Mouse (Mus musculus): ENCODE measurements around the gene Dnah6.

The Dnah6 gene

GRCm38 (mm10) chr6:73143403-73143802 is 78.0 kb downstream of the Dnah6 start:
- DNase-seq (ENCODE audit: low spot score), result no peak

- DNase-seq (ENCODE audit: low spot score), result no peak
These were observed 78.7 kb downstream of the Dnah6 start for GRCm38 (mm10) chr6:73142776-73143175.

DNA sequence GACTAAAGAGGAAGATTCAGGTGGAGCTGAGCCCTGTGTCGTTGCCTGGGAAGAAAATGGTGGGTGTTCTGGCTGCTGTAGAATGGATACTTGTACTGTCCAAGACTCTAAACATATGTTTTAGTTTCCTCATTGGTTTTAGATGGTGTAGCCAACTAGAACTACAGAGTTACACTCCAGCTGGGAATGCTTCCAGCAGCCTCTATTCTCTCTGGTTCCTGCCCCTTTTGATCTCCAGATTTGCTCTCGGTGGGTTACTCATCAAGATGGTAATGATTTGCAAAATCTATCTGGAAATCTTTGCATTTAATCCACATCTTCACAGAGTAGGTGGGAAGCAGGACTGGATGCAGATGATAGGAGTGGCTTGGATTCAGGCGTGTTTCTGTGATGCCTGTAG is 80.6 kb downstream of the Dnah6 start:
- DNase-seq (ENCODE audit: low spot score), result no peak

GRCm38 (mm10) chr6:73132784-73133183 is 88.7 kb downstream of the Dnah6 start:
- no peak for DNase-seq (ENCODE audit: low spot score)

- DNase-seq (ENCODE audit: low spot score), result no peak
These were observed 93.9 kb downstream of the Dnah6 start for GRCm38 (mm10) chr6:73127594-73127993.

DNA sequence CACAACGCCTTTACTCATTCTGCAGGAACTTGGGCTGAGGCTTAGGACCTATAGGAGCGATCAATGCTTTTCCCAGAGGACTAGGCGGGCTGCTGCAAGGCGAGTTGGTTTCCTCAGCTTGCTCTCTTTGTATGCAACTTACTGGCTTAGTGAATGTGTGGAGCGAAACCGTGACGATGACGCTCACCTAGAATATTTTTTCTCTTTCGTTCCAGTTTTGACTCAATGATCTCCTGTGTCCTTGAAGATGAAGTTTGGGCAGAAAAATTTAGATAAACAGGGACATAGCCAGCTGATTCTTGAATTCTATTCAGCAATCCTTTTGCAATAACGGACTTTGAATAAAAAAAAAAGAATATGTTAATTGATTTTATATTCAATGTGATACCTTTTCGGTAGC is 101.1 kb downstream of the Dnah6 start:
- DNase-seq (ENCODE audit: low spot score), result no peak

DNA sequence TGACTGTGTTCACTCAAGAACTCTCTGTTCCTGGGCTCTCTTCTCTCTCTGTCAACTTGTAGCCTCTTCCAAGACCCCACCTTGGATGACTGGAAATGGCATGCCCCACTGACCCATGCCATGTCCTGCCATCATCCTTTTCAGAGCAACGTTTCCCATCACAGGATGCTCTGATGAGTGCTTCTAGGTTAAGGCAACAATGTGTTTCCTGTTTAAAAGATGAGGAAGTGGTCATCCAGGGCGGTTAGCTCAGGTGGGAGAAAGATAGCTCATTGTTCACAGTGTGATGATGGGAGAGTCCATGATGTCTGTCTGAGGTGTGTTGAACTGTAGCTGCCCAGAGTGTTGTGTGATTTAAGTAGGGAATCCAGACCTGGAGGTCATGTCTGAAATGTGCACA is 107.6 kb downstream of the Dnah6 start:
- DNase-seq (ENCODE audit: low spot score), result no peak

- no peak for DNase-seq (ENCODE audit: low spot score)
These were observed 108.1 kb downstream of the Dnah6 start for GRCm38 (mm10) chr6:73113365-73113764.

DNA sequence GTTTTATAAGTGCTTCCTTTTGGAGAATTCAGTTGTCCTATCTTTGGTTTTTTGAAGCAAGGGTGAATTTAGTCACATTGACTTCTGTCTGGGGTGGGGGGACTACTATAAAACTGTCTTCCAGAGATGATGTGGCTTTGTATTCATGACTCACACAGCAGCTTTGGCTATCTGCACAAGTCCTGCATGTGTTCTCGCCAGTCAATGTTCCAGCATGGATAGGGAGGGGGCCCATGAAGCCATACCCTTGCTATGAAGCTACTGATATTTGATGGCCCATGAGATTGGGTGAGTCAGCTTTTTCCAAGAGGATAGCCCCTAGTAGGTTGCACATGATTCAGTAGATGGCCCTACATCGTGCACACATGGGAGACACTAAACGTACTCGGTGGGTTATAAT is 128.3 kb downstream of the Dnah6 start:
- DNase-seq (ENCODE audit: low spot score), result no peak

- DNase-seq (ENCODE audit: low spot score), result no peak
These were observed 130.6 kb downstream of the Dnah6 start for GRCm38 (mm10) chr6:73090836-73091235.

DNA sequence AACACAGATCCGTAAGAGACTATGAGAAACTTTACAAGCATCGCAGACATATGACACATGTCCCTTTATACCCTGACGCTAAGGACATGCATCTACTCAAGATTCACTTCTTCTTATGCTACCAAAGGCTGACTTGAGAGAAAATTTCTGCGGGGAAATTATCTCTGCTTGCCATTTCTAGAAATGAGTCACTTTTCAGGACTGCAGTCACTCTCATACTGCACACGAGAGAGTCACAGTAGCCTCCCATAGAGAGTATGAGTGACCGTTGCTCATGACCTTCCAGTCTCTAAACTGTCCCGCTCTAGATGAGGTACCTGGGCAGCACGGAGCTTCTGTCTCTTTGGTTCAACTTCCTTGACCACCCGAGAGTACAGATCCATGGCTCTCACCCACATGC is 138.9 kb downstream of the Dnah6 start:
- DNase-seq (ENCODE audit: low spot score), result no peak

DNA sequence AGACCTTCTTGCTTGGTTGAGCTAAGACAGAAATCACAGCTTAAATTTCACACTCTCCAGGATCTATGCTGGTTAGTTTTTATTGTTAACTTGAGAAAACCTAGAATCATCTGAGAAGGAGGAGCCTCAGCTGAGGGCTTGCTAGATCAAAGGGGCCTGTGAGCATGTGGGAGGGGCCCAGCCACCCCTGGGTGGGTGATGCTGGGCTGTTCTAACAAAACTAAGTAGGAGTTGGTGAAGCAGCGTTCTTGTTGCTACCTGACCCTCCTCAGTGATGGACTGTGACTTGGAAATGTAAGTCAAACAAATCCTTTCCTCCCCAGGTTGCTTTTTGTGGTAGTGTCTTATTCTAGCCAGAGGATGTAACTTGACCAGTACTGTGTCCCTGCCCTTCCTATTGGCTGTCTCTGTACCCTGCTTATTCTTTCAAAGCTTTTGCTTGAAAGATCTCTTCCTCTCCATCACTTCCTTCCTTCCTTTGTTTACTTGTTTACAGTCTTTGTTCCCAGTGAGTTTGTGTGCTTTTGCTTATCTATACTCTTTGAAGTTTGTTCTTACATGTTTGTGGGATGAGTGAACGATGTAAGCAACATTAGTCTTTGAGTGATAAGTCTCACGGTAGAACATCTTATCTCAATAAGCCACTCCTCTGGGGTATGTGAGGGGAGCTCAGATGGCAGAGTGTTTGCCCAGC is 149.2 kb downstream of the Dnah6 start:
- no peak for DNase-seq (ENCODE audit: low spot score)

- DNase-seq (ENCODE audit: low spot score), result no peak
These were observed 150.2 kb downstream of the Dnah6 start for GRCm38 (mm10) chr6:73071214-73071613.

DNA sequence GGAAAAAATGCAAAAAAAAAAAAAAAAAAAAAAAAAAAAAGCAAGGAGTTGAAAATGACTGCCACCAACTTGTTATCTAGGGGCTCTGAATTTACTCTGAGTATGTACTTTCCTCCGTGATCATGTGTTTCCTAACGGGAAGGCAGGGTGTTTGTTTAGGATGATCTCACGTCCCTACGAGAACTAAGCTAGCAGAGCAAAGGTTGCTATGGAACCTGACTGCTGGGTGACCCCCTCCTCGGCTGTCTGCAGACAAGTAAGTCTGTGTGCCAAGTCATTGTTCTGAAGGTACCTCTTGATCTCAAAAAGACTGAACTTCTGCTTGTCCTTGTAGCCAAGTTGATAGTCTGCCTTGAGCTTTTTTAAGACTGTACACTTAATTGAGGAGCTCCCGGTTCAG is 150.8 kb downstream of the Dnah6 start:
- DNase-seq (ENCODE audit: low spot score), result no peak

DNA sequence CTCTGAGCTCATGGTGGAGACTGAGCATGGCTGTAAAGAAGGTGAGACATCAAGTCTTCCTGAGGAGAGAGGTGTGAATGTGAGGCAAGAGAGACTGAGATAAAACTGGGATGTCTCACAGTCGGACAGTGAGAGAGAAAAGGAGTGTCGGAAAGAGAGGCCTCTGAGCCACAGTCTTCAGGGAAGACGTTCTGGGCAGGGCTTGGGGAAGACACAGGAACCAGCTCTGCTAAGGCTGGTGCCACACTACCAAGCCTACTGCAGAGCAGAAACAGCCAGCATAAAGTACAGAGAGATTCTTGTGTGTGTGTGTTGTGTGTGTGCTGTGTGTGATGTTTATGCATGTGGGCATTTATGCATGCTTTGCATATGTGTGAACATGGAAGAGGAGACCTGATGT is 156.9 kb downstream of the Dnah6 start:
- no peak for DNase-seq (ENCODE audit: low spot score)

GRCm38 (mm10) chr6:73059596-73060121 is 161.8 kb downstream of the Dnah6 start:
- DNase-seq (ENCODE audit: low spot score), result no peak

DNA sequence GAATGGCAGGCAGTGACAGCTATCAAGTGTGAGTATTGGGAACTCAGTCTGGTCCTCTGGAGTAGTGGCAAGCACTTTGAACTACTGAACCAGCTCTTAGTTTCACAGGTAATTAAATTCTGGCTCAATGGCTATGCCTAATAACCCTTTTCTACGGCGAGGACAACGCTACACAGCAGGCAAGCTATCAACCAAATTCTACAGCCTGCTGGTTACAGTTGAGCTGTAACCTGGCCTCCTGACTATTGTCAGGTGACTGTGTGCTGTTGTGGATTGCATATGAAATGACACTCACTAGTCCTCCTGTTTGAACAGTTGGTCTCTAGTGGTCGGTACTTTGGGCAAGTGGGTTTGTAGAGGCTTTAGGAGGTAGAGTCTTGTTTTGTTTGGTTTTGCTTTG is 162.3 kb downstream of the Dnah6 start:
- no peak for DNase-seq (ENCODE audit: low spot score)

GRCm38 (mm10) chr6:73055347-73055746 is 166.1 kb downstream of the Dnah6 start:
- no peak for DNase-seq (ENCODE audit: low spot score)

GRCm38 (mm10) chr6:73054807-73055206 is 166.6 kb downstream of the Dnah6 start:
- DNase-seq (ENCODE audit: low spot score), result no peak

DNA sequence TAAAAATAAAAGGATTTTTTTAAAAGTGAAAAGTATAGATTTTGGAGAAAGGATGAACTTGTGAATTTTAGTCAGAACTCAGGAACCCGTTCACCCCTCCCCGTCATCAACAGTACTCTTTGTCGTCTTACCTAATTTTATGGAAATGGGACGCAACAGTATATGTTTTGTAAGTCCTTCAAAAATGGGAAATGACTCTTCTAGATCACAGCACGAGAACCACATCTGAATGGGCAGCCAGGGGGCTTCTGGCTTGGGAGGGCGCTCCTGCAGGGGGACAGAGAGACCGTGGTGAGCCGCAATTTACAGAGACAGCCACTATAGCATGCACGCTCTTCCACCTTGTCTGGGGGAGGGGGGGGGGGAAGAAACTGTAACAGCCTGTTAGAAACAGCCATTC is 167.9 kb downstream of the Dnah6 start:
- no peak for DNase-seq (ENCODE audit: low spot score)

GRCm38 (mm10) chr6:73047259-73047658 is 174.2 kb downstream of the Dnah6 start:
- no peak for DNase-seq (ENCODE audit: low spot score)

DNA sequence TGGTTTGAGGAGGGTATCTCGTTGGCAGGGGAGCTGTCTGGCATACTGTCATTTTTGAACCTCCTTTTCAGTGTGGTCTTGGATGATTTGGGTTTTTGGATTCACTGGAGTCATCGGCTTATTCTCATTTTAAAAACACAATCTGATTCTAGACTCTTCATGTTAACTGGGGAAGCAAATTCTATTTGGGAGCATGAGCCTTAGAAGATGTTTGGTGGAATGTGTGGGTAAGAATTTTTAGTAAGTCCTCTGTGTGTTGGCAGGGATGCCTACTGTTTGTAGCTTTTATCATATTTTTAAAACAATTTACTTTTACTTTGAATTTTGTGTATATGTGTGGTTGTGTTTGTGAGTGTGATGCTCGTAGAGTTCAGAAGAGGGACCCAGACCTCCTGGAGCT is 175.5 kb downstream of the Dnah6 start:
- DNase-seq (ENCODE audit: low spot score), result no peak

- no peak for DNase-seq (ENCODE audit: low spot score)
These were observed 179.2 kb downstream of the Dnah6 start for GRCm38 (mm10) chr6:73042278-73042677.

DNA sequence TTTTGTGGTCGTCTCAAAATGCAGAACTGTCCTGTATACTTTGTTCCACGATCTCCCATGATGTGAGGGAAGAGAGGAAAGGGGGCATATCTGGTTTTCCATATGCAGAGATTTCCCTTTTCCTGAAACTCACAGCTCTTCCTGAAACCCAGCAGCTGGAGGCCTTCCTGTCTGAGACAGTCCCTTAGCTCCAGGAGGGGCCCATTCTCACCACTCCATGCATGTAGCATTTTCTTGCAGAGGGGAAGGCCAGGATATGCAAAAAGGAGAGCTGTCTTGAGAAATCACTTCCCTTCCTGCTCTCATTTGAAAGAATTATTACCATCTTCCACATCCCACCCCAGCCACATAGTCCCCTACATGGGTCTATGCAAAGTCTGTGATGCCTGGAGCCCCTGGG is 183.2 kb downstream of the Dnah6 start:
- DNase-seq (ENCODE audit: low spot score), result no peak
